Mouse (Mus musculus) neural tube, embryonic 11.5 days (tissue): ENCODE data around the gene Cox5b. TPM values are rescaled to one million over a fixed set of nuclear protein-coding genes. Genes with fewer than 3 reads are reported as not detected.

Experiments used
- ATAC-seq: fragments of 200-750 bp; cut with Nextera tagmentation; 2 replicates; pipeline ENCODE4 v1.8.0; 2017; ENCODE audit warnings: moderate number of reproducible peaks, mild to moderate bottlenecking, moderate TSS enrichment, moderate library complexity; ENCODE audit not compliant: insufficient read depth, low FRiP score, low TSS enrichment
- DNase-seq: peaks from one replicate; pipeline ENCODE4 v3.0.0-alpha.2; 2015; ENCODE audit warnings: low spot score
- H3K27ac ChIP-seq: fragments of 300-500 bp; sonication (generic); 2 replicates; pipeline ENCODE4 v1.5.1; 2014; ENCODE audit warnings: low read depth, mild to moderate bottlenecking, low read length
- H3K27me3 ChIP-seq: fragments of 300-500 bp; sonication (generic); 2 replicates; pipeline ENCODE4 v1.6.1; 2014; ENCODE audit warnings: mild to moderate bottlenecking, low read length, mixed read lengths; ENCODE audit not compliant: control insufficient read depth, insufficient read depth
- H3K36me3 ChIP-seq: fragments of 300-500 bp; sonication (generic); 2 replicates; pipeline ENCODE4 v1.6.1; 2014; ENCODE audit warnings: mild to moderate bottlenecking, low read length, moderate library complexity, mixed read lengths; ENCODE audit not compliant: control insufficient read depth, insufficient read depth
- H3K4me1 ChIP-seq: fragments of 300-500 bp; sonication (generic); 2 replicates; pipeline ENCODE4 v1.6.1; 2014; ENCODE audit warnings: low read length, mixed read lengths; ENCODE audit not compliant: control insufficient read depth, insufficient read depth
- H3K4me2 ChIP-seq: fragments of 300-500 bp; sonication (generic); 2 replicates; pipeline ENCODE4 v1.6.1; 2014; ENCODE audit warnings: low read depth, mild to moderate bottlenecking, moderate library complexity
- H3K4me3 ChIP-seq: fragments of 300-500 bp; sonication (generic); 2 replicates; pipeline ENCODE4 v1.5.1; 2014; ENCODE audit warnings: low read depth, low read length
- H3K9ac ChIP-seq: fragments of 300-500 bp; sonication (generic); 2 replicates; pipeline ENCODE4 v1.6.1; 2014; ENCODE audit warnings: mild to moderate bottlenecking, low read length
- H3K9me3 ChIP-seq: fragments of 300-500 bp; sonication (generic); 2 replicates; pipeline ENCODE4 v1.6.1; 2016; ENCODE audit warnings: low read length; ENCODE audit not compliant: control insufficient read depth
- WGBS: fragments of 180-500 bp; shearing (Covaris S2); extraction: QIAGEN DNeasy Blood & Tissue Kit; methylation state at CpG from one replicate; pipeline ENCODE4 v1.1.7; 2014; 5-methylcytosine and 5-hydroxymethylcytosine counted together
- polyA plus RNA-seq: library from polyadenylated mRNA; unstranded; fragments of >200 nt; fragmentation: Nextera tagmentation; extraction: Ambion mirVana; gene quantifications from 2 replicates; pipeline ENCODE4 v1.2.1, GENCODE M21; 2014

Gene Cox5b
- polyA plus RNA-seq, 1 experiment from 2014 or later = 531 TPM

GRCm38 (mm10) chr1:36674936-36675335, 16.3 kb upstream of the Cox5b start:
- no peaks in the 10 kb centered on the region for H3K9me3 ChIP-seq
- no peak overlapping the region for H3K4me2 ChIP-seq
- no peaks in the 10 kb centered on the region for H3K36me3 ChIP-seq
- H3K27me3 ChIP-seq = no peaks in the 10 kb centered on the region
- H3K4me3 ChIP-seq = no peak overlapping the region
- no peak overlapping the region for H3K9ac ChIP-seq
- no peak overlapping the region for H3K27ac ChIP-seq
- WGBS = 47% methylated on average over 3 of the region's 3 CpGs
- DNase-seq (no peak), ATAC-seq (no peak)
- H3K4me1 ChIP-seq = 0 out of 2 replicates have a peak, but pooled peaks cover 2% of the 10 kb centered on the region

GRCm38 (mm10) chr1:36680893-36681292, 10.4 kb upstream of the Cox5b start:
- no peaks in the 10 kb centered on the region for H3K9me3 ChIP-seq
- no peak overlapping the region for H3K4me3 ChIP-seq
- H3K36me3 ChIP-seq = no peaks in the 10 kb centered on the region
- no peaks in the 10 kb centered on the region for H3K4me1 ChIP-seq
- H3K27me3 ChIP-seq = no peaks in the 10 kb centered on the region
- H3K4me2 ChIP-seq = no peak overlapping the region
- H3K27ac ChIP-seq = no peak overlapping the region
- 59% methylated on average over 7 of the region's 7 CpGs for WGBS
- no peak for ATAC-seq
- DNase-seq = no peak
- no peak overlapping the region for H3K9ac ChIP-seq

- H3K9ac ChIP-seq = no peak within 1 kb of the TSS
- no peak within 1 kb of the TSS for H3K27ac ChIP-seq
- no peak for DNase-seq
- no peaks in the 10 kb centered on the region for H3K4me1 ChIP-seq
- H3K4me3 ChIP-seq = no peak within 1 kb of the TSS
- WGBS = 92% methylated on average over 39 of the region's 39 CpGs
- no peaks in the 10 kb centered on the region for H3K9me3 ChIP-seq
- no peak for ATAC-seq
- H3K4me2 ChIP-seq = no peak within 1 kb of the TSS
- H3K27me3 ChIP-seq = no peaks in the 10 kb centered on the region
- no peaks in the 10 kb centered on the region for H3K36me3 ChIP-seq
Measured at GRCm38 (mm10) chr1:36682620-36683355, 8.5 kb upstream of the Cox5b start, which contains the start of gene Fam178b. TSS of gene Fam178b (minus strand) at chr1:36683183.

GRCm38 (mm10) chr1:36683810-36684467, 7.3 kb upstream of the Cox5b start:
- H3K27ac ChIP-seq = no peak overlapping the region
- H3K36me3 ChIP-seq = no peaks in the 10 kb centered on the region
- H3K4me1 ChIP-seq = no peaks in the 10 kb centered on the region
- no peak overlapping the region for H3K4me3 ChIP-seq
- no peak overlapping the region for H3K9ac ChIP-seq
- ATAC-seq (no peak), DNase-seq (peak; percentile 83)
- 15% methylated on average over 13 of the region's 13 CpGs for WGBS
- no peaks in the 10 kb centered on the region for H3K9me3 ChIP-seq
- no peak overlapping the region for H3K4me2 ChIP-seq
- no peaks in the 10 kb centered on the region for H3K27me3 ChIP-seq

DNA sequence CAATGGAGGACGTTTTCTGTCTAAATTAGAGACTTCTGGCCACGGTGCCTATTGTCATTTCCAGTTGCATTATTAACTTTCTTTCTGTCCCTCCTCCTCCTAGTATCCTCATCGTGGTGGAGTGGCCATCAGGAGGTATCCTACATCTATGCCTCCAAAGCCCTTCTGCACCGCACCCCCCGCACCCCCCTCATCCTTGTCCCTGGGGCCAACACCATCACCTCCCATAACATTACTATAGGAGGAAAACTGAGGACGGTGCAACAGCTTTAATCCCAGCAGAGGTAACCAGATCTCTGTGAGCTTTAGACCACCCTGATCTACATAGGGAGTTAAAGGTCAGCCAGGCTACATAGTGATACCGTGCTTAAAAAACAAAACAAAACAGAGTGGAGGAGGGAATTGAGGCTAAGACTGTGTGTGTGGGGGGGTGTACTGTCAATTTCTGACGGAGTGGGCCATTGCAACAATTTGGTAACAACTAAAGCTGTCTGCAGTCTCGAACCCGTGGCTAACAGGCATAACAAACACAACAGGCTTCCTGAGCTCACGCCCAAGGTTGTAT, 496 bp upstream of the Cox5b start:
- WGBS = 64% methylated on average over 11 of the region's 11 CpGs
- H3K36me3 ChIP-seq = peaks cover 2% of the 10 kb centered on the region; the same call in 1 of the 2 replicates
- peaks cover 7% of the 10 kb centered on the region for H3K4me1 ChIP-seq
- H3K4me3 ChIP-seq = peak overlapping the region; percentile 87
- H3K27me3 ChIP-seq = no peaks in the 10 kb centered on the region
- no peak overlapping the region for H3K27ac ChIP-seq
- no peak overlapping the region for H3K9ac ChIP-seq
- H3K4me2 ChIP-seq = peak overlapping the region; percentile 45
- DNase-seq (no peak), ATAC-seq (peak; percentile 46; the same call in 1 of the 2 replicates)
- H3K9me3 ChIP-seq = no peaks in the 10 kb centered on the region

DNA sequence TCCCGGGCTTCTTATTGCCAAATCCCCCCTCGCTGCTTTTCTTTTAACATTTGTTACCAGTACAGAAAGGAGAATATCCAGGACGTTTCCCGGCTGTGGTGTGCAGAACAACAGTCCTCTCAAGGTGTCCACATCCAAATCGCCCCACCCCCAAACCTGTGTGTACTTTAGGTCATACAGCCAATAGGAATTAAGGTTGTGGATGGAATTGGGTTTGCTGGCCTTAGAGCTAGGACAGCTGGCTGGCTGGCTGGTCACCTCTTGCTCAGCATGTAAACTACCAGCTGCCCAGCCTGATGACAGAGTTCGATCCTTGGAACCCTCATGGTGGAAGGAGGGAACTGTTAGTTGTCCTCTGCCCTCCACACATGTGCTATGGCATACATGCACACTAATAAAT, 3.6 kb downstream of the Cox5b start:
- H3K4me1 ChIP-seq = peaks cover 7% of the 10 kb centered on the region
- DNase-seq (no peak), ATAC-seq (no peak)
- H3K9me3 ChIP-seq = no peaks in the 10 kb centered on the region
- no peak overlapping the region for H3K4me2 ChIP-seq
- H3K9ac ChIP-seq = no peak overlapping the region
- 91% methylated on average over 6 of the region's 6 CpGs for WGBS
- no peaks in the 10 kb centered on the region for H3K27me3 ChIP-seq
- H3K27ac ChIP-seq = no peak overlapping the region
- H3K36me3 ChIP-seq = peaks cover 4% of the 10 kb centered on the region; the same call in 1 of the 2 replicates
- H3K4me3 ChIP-seq = no peak overlapping the region

DNA sequence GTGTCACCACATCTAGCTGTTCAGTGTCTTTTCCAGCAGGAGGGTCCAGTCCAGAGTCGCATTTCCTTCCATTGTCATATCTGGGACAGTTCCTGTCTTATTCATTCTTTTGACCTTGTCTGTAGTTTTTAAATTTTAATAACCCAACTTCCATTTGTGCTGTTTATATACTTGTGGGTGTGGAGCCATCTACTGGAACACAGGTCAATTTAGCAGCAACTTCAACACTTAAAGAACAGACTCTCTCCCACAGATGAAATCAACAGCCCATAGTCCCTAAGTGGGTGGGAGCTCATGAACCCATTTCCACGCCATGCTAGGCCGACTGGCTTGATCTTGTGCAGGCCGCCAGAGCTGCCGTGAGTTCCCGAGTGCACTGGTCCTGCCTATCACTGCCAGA, 5.2 kb downstream of the Cox5b start:
- H3K27me3 ChIP-seq = no peaks in the 10 kb centered on the region
- DNase-seq = no peak
- no peak overlapping the region for H3K4me2 ChIP-seq
- ATAC-seq = no peak
- H3K9me3 ChIP-seq = no peaks in the 10 kb centered on the region
- H3K4me3 ChIP-seq = no peak overlapping the region
- H3K27ac ChIP-seq = no peak overlapping the region
- WGBS = 82% methylated on average over 6 of the region's 6 CpGs
- peaks cover 6% of the 10 kb centered on the region for H3K36me3 ChIP-seq
- H3K4me1 ChIP-seq = peaks cover 7% of the 10 kb centered on the region
- H3K9ac ChIP-seq = no peak overlapping the region

DNA sequence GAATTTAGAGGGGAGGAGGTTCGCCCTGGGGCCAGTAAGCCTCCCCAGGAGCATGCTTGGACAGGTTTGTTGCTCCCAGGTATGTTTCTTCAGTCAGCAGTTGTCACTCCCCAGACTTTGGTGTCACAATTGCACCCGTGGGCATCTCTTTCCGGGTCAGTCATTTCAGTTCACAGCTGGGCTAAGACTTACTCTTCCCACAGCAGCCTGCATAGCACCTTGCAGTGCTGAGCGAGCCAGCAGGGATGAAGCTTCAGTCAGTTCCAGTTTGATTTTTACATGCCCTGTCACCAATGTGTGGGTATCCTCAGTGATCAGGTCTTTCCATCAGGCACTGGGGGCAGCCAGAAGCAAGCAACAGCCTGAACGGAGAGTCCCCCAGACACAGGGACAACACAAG, 5.8 kb downstream of the Cox5b start:
- ATAC-seq (no peak), DNase-seq (no peak)
- no peak overlapping the region for H3K9ac ChIP-seq
- 73% methylated on average over 5 of the region's 5 CpGs for WGBS
- no peak overlapping the region for H3K27ac ChIP-seq
- no peaks in the 10 kb centered on the region for H3K9me3 ChIP-seq
- peaks cover 6% of the 10 kb centered on the region for H3K4me1 ChIP-seq
- H3K36me3 ChIP-seq = peaks cover 9% of the 10 kb centered on the region
- H3K4me3 ChIP-seq = no peak overlapping the region
- no peak overlapping the region for H3K4me2 ChIP-seq
- no peaks in the 10 kb centered on the region for H3K27me3 ChIP-seq
